Mouse (Mus musculus) small intestine, adult 2 months (tissue): ENCODE measurements around the gene Rere.

Source experiments
- CTCF ChIP-seq: fragments of 200-500 bp; IDR thresholded peaks from 2 replicates; pipeline ENCODE4 v1.5.1; 2012; ENCODE audit warnings: low read depth, mild to moderate bottlenecking, control low read depth, inconsistent platforms, low read length, moderate library complexity, mixed read lengths; ENCODE audit not compliant: insufficient replicate concordance, insufficient read length; ENCODE audit errors: extremely low read depth
- POLR2A ChIP-seq: fragments of 200-500 bp; IDR thresholded peaks from 2 replicates; pipeline ENCODE4 v1.6.1; 2012; ENCODE audit warnings: low read depth, mild to moderate bottlenecking, control low read depth, inconsistent platforms, low read length, moderate library complexity

DNA sequence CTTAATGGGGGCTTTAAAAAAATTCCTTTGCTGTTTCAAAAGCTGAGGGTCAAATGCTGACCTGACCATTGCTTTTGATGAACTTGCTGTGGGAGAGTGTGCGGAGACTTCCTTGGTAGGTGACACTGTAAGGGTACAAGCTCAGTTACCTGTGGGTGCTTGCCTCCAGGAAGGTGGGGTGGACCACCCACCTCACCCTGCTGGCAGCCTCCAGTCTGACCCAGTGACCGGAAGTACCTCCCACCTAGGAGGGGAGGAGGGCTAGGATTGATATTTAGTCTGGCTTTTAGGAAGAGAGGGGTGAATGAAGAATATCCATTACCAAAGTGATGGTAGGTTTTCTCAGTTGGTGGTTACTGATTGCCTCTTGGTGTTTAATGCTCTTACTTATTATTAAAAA lies 289.3 kb downstream of the Rere start:
- TF ChIP-seq CTCF = no peak
- TF ChIP-seq POLR2A = no peak
